Mouse (Mus musculus): Measurements from ENCODE around the gene Adam11.

- TF ChIP-seq CTCF (IDR thresholded peaks at IDR 0.05): no peak
- TF ChIP-seq EP300 (IDR thresholded peaks at IDR 0.05): no peak
These were observed 1.9 kb downstream of the Adam11 start for GRCm38 (mm10) chr11:102763009-102763767.

All from lung, postnatal 0 days (tissue).